Mouse (Mus musculus) thymus, adult 2 months (tissue): ENCODE measurements around the gene Cmc2. TPM values are rescaled to one million over a fixed set of nuclear protein-coding genes. Genes with fewer than 3 reads are reported as not detected.
A peak's percentile ranks its signal among the peaks of the same experiment; 100 is the strongest.

Source experiments
- DNase-seq: peaks from one replicate; pipeline ENCODE4 v3.0.0; 2021
- H3K27ac ChIP-seq: fragments of 200-500 bp; 2 replicates; pipeline ENCODE4 v1.5.1; 2012; ENCODE audit warnings: low read length, control low read depth; ENCODE audit not compliant: control insufficient read depth, insufficient read depth
- H3K27me3 ChIP-seq: fragments of 200-500 bp; 2 replicates; pipeline ENCODE4 v1.6.1; 2012; ENCODE audit warnings: mild to moderate bottlenecking, low read length, moderate library complexity, mixed read lengths; ENCODE audit not compliant: control insufficient read depth, insufficient read depth
- H3K36me3 ChIP-seq: fragments of 200-500 bp; 2 replicates; pipeline ENCODE4 v1.6.1; 2012; ENCODE audit warnings: mild to moderate bottlenecking, low read length, moderate library complexity; ENCODE audit not compliant: control insufficient read depth, insufficient read depth
- H3K4me1 ChIP-seq: fragments of 200-500 bp; replicated peaks from 2 replicates; pipeline ENCODE4 v1.6.1; 2012; ENCODE audit warnings: low read length; ENCODE audit not compliant: control insufficient read depth, insufficient read depth
- H3K4me3 ChIP-seq: fragments of 200-500 bp; 2 replicates; pipeline ENCODE4 v1.5.1; 2012; ENCODE audit warnings: mild to moderate bottlenecking, low read length, control low read depth, moderate library complexity; ENCODE audit not compliant: control insufficient read depth, insufficient read depth
- CTCF ChIP-seq: fragments of 200-500 bp; IDR thresholded peaks from 2 replicates; pipeline ENCODE4 v1.5.1; 2012; ENCODE audit warnings: mild to moderate bottlenecking, control low read depth, low read length, moderate library complexity, borderline replicate concordance; ENCODE audit not compliant: control insufficient read depth, poor library complexity, insufficient read depth; ENCODE audit errors: extremely low read depth
- POLR2A ChIP-seq: fragments of 200-500 bp; IDR thresholded peaks from 2 replicates; pipeline ENCODE4 v1.6.1; 2012; ENCODE audit warnings: mild to moderate bottlenecking, low read length, control low read depth, moderate library complexity; ENCODE audit not compliant: control insufficient read depth, poor library complexity, insufficient read depth; ENCODE audit errors: extremely low read depth
- WGBS: fragments of 180-500 bp; shearing (Covaris S2); methylation state at CpG from one replicate; pipeline ENCODE4 v1.1.7; 2018; 5-methylcytosine and 5-hydroxymethylcytosine counted together
- polyA plus RNA-seq: library from polyadenylated mRNA; depleted of rRNA; stranded (reverse); fragments of >200 nt; gene quantifications from 2 replicates; pipeline ENCODE4 v1.2.3, GENCODE M21; 2012; rRNA removed

Gene Cmc2
- polyA plus RNA-seq = 16.2 and 18.9 TPM in 2 replicates

GRCm38 (mm10) chr8:116921337-116922059 is at the start of gene Cmc2, which contains the start of gene Cenpn:
TSS of gene Cmc2 (minus strand) at chr8:116921455.
TSS of gene Cenpn (plus strand) at chr8:116921730.
- Histone ChIP-seq H3K27ac (peak within 1 kb of the TSS; percentile 42), H3K4me3 (peak within 1 kb of the TSS; percentile 77), H3K36me3 (peaks cover under 1% of the 10 kb centered on the region; the same call in 1 of the 2 replicates), H3K27me3 (no peaks in the 10 kb centered on the region), H3K4me1 (peaks cover 18% of the 10 kb centered on the region)
- peak; percentile 75; the same call in 1 of the 2 replicates for TF ChIP-seq POLR2A
- TF ChIP-seq CTCF = 0 out of 2 replicates have a peak, but pooled peaks have one; percentile 6
- WGBS = under 1% methylated on average over 57 of the region's 57 CpGs
- peak; percentile 89 for DNase-seq

GRCm38 (mm10) chr8:116969531-116969930 is 48.3 kb upstream of the Cmc2 start:
- H3K36me3 ChIP-seq = no peaks in the 10 kb centered on the region
- TF ChIP-seq POLR2A (no peak), CTCF (no peak)
- DNase-seq = no peak
- 95% methylated on average over 6 of the region's 6 CpGs for WGBS
- H3K27me3 ChIP-seq = no peaks in the 10 kb centered on the region
- no peaks in the 10 kb centered on the region for H3K4me1 ChIP-seq
- H3K4me3 ChIP-seq = no peak overlapping the region
- H3K27ac ChIP-seq = no peak overlapping the region

DNA sequence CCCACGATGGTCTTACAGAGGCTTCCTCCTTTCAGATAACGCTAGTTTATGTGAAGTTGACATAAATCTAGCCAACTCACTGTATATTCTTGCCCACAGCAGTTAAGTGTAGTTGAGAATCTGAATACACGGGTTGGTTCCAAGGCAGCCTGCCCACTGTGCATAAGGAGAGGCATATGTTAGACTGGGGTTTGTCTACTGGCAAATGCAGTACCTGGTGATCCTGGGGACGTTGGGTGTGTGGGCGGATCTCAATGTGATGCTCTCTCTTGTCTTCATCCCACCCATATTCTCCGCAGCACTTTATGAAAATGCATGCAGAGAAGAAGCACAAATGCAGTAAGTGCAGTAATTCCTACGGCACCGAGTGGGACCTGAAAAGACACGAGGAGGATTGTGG is 33.2 kb upstream of the Cmc2 start:
- Histone ChIP-seq H3K36me3 (peaks cover 33% of the 10 kb centered on the region), H3K27ac (no peak overlapping the region), H3K4me1 (peaks cover 12% of the 10 kb centered on the region), H3K27me3 (no peaks in the 10 kb centered on the region), H3K4me3 (no peak overlapping the region)
- TF ChIP-seq POLR2A (no peak), CTCF (no peak)
- WGBS = 96% methylated on average over 9 of the region's 9 CpGs
- DNase-seq = no peak

DNA sequence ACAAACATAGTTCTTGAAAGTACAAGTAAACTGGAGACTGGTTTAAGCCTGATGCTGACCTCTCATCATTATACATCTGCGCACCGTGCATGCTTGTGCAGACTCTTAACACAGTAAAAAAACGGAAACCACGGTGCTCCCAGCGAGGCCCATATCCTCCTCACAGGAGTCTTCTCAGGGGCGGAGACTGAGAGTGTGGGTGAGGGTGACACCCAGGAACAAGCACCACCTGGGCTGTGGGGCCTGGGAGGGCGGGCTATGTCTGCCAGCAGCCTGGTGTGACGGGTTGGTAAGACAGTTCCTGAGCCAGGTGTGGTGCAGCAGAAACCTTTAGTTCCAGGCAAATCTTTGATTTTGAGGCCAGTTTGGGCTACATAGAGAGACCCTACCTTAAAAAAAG is 31.2 kb upstream of the Cmc2 start:
- Histone ChIP-seq H3K4me1 (peaks cover 15% of the 10 kb centered on the region), H3K36me3 (peaks cover 30% of the 10 kb centered on the region), H3K27me3 (no peaks in the 10 kb centered on the region), H3K27ac (no peak overlapping the region), H3K4me3 (no peak overlapping the region)
- peak; percentile 71 for DNase-seq
- no peak for TF ChIP-seq POLR2A
- peak; percentile 59; the same call in 1 of the 2 replicates for TF ChIP-seq CTCF
- 17% methylated on average over 8 of the region's 8 CpGs for WGBS

GRCm38 (mm10) chr8:116951778-116952177 is 30.5 kb upstream of the Cmc2 start:
- peaks cover 23% of the 10 kb centered on the region for H3K36me3 ChIP-seq
- TF ChIP-seq POLR2A = no peak
- TF ChIP-seq CTCF = no peak
- H3K27ac ChIP-seq = no peak overlapping the region
- no peaks in the 10 kb centered on the region for H3K27me3 ChIP-seq
- no peak for DNase-seq
- peaks cover 18% of the 10 kb centered on the region for H3K4me1 ChIP-seq
- H3K4me3 ChIP-seq = no peak overlapping the region
- 92% methylated on average over 2 of the region's 2 CpGs for WGBS

- Histone ChIP-seq H3K27me3 (no peaks in the 10 kb centered on the region), H3K4me1 (peaks cover 21% of the 10 kb centered on the region), H3K27ac (no peak overlapping the region), H3K36me3 (peaks cover 20% of the 10 kb centered on the region), H3K4me3 (no peak overlapping the region)
- WGBS = 90% methylated on average over 5 of the region's 5 CpGs
- no peak for DNase-seq
- TF ChIP-seq CTCF (no peak), POLR2A (no peak)
Observed at GRCm38 (mm10) chr8:116951369-116951768, 30.1 kb upstream of the Cmc2 start.
